Mouse (Mus musculus) spleen, adult 18-20 months (tissue): ENCODE data around the gene Lrrc36.

Source experiments
- DNase-seq, 2 experiments: peaks; one replicate each; pipeline ENCODE4 v3.0.0; 2022; ENCODE audit warnings: mixed read lengths in 2 of 2

Gene Lrrc36

DNA sequence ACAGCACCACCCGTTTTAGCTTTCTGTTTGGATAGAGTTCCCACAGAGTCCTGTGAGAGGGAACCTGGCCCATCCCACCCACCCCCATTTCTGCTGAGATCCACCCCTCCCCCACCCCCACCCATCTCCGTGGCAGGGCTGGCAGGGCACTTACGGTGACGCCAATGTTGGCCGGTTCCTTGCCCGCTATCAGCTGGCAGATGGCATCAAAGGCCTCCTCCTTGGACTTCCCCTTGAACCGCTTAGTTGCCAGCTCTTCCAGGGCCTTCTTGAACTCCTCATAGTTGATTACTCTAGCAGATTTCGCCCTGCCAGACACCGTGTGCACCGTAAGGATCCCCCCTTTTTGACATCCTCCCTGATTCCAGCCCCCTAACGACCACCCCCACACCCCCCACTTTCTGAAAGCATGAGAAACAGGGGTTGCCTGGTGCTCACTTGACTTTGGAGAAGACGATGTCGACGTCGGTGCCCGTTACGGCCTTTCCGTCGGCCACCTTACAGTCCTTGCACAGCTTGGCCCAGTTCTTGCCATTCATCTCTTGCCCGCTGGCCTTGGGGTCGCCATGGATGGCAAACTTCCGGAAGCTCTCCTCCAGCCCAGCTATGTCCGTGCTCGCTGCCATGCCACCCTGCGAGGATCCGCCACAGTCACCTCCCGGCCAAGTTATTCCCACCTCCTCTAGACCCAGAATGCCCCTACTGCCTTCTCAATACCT is 54.8 kb downstream of the Lrrc36 start:
- no peak for DNase-seq

DNA sequence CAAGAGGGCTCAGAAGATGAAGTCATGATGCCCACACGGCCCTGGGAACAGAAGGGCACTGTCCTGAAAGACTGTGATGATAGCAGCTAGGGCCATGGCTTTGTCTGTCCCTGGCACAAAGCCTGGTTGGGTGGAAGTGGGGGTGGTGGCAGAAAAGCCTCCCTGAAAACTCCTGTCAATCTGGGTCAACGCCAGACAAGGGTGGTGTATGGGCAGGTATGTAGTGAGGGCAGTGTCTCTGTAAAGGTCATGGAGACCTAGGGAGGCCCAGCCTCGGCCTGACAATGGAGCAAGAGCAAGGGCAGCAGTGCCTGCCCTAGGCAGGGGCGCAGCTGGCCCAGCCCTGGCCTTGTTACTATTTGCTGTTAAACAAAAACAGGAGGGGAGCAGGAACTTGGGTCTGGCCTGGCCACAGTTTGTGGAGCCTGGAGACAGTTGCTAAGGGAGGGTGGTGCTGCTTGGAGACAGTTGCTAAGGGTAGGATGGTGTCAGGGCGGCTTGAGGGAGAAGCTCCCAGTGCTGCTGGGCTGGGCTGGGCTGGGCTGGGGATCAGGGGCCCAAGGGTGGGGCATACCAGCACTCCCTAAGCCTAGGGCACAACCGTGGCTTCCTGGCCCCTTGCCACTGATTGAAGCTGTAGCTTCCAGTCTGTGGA is 55.8 kb downstream of the Lrrc36 start:
- DNase-seq: no peak

DNA sequence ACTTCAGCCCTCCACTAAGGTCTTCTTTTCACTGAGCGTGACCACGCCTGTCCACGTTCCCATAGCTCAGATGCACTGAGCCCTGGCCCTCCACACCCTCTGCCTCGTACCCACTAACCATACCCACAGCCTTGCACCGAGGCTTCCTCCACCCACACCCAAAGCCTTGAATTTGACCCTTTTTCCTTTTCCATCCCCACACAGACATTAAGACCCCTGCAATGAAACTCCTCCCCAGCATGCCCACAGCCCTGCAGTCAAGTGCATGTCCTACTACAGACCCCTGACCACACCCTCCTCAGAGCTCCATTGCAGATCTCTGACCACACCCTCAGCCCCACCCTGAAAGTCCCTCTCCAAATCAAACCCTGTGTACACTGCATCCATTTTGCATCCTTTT is 56.4 kb downstream of the Lrrc36 start:
- DNase-seq: no peak

DNA sequence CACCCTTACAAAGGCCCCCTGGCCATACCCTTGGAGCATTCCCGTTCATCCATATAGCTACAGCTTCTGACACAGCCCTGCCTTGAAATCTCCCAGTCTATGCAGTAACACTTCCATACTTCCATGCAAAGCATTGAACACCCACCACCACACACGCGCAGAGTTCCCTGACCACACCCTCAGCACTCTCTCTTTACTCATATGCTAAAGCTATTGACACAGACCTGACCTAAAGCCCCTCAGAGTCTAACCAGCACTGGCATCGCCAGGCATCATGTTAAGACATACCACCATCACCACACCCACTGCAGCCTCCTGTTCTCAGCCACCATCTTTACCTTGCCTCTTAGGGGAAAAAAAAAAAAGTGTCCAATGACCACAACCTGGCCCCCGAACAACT is 56.9 kb downstream of the Lrrc36 start:
- no peak for DNase-seq

DNA sequence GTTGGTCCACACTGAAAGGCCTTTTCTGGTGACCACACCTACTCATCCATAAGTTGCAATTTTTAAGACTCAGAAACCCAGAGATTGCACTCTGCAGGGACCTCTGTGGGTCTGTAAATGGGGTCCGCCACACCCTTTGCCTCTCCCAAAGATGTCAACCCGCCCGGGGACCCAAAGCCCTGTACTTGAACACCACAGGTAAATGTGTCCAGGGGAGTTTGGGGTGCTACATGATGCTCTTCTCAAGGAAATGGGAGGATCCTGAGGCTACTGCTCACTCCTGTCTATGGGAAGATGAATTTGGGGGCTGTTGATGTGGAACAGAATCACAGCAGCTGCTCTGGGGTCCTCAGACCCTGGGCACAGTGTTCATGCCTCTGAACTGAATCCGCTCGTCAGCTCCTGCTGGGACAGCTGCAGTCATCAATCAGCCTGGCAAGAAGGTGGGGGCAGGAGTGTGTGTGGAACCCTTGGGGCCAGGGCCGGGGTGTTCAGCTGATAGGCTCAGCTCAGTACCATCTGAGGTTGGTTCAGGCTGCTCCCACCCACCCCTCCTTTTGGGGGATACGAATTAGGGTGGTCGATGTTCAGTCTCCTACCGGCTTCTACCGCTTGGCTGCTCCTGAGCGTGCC is 57.4 kb downstream of the Lrrc36 start:
- DNase-seq: no peak

DNA sequence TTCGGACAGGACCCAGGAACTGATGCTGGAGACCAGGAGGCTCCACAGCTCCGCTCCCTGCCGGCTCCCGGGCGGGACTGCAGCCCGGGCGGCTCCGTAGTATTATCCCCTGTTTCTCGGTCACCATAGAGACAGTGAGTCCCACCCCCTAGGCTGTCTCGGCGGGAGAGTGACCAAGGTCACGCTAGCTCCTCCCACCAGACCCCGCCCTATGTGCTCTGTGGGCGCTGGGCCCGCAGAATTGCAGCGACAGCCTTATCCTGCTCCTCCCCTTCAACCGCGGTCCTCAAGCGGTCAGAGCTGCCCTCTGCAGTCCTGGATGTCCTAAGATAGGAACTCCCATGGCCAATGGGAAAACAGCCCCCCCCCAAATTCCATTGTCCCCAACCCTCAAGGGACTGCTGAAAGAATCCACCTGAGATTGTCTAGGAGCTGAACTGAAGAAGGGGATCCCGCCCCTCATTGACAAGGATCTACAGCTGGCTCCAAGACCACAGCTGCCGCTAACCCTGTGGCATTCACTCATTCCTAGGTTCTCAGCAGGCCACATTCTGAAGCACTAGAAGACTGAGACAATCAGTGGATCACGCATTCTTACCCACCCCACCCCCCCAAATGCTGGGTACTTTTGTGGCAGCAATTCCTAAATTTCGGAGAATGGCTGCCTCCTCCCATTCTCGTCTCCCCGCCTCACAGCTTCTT is 58.1 kb downstream of the Lrrc36 start, which contains the start of gene Tppp3:
Tppp3 (minus strand) TSS at position 213 of the 702 bp plus-strand sequence.
- peak; percentile 44 for DNase-seq

DNA sequence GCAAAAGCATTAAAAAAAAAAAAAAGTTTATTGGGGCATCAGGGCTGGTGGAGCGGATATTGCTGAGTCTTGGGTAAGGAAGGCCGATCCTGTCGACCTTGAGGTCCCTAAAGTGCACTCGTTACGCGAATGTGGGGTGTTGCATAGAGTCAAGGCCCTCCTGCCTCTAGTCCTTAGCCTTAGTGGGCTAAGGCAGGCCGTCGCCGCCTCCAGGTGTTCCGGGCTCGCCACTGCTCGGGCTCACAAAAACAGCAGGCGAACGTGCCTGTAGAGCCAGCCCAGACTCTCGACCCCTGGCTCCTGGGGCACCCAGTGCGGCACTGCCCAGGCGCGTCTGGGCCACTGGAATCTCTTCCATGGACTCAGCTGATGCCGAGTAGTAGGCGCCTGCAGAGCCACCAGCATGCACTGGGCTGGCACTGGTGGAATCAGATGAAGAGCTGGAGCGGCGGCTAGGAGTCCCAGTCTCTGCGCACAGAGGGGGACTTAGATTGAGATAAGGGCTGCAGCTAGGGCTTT is 59.1 kb downstream of the Lrrc36 start:
- no peak for DNase-seq

DNA sequence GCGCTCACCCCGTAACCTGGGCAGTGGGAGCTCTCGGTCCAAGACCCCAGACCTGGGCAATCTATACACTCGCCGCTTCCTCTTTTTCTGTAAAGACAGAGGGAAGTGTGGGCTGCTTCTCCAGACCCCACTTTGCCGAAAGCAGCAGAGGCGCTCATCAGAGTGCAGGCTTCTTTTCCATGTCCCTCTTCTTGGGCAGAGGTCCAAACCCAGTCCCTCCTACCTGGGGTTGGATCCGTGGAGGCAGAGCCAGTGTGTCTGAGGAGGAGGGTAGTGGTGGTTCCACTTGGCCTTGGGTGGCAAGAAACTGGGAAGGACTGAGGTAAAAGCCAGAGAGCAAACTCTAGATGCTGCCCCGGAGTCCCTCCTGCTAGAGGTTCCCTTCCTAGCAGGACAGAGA is 59.6 kb downstream of the Lrrc36 start:
- no peak for DNase-seq

DNA sequence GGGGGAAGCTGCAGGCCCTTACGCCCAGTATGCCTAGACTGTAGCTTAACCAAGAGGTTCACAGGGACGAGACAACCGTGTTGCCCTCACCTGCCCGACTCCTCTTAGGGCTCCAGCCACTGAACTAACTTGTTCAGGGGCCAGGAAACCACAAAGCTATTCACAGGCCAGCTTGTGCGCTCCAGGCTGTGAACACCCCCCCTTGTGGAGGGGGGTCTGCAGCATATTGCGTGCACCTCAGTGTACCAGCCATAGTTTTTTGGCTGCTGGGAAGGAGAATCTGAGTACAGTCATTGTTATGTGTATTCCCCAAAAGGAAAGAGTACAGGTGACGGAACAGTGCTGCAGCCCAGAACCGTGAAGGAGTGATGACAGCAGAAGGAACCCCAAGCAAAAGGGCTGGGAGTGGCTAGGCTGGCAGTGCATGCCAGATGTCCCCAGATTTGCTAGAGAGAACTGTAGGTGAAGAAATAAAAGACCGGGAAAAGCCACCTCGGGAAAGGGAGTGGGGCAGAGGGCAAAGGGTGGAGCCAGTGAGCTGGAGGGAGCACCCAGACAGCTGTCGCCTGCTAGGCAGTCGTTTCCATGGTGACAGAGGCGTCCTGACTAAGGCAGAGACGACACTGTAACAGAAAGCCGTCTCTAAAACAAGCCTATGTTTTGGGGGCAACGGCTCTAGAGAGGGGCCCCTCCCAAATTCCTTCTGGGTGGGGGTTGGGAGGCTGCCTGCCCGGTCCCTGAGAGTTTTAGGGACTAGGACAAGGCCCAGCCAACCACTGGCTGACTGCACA is 60.6 kb downstream of the Lrrc36 start:
- DNase-seq: no peak

DNA sequence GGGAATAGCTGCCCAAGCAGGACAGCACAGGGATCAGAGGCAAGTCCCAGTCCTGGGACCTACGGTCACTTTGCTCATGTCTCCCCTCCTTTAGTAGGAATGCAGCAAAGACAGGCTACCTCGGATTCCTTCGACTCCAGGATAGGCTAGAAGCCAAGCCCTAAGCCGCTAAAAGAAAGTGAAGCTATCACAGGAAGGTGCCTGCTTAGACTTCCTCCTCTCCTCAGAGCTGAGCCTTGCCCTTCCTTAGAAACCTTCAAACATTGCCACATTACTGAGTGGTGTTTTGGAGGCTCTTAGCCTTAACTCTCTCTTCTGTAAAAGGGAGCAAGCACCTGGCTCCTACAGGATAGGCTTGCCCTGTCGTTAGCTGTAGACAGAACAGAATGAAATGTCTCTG is 61.3 kb downstream of the Lrrc36 start:
- no peak for DNase-seq

DNA sequence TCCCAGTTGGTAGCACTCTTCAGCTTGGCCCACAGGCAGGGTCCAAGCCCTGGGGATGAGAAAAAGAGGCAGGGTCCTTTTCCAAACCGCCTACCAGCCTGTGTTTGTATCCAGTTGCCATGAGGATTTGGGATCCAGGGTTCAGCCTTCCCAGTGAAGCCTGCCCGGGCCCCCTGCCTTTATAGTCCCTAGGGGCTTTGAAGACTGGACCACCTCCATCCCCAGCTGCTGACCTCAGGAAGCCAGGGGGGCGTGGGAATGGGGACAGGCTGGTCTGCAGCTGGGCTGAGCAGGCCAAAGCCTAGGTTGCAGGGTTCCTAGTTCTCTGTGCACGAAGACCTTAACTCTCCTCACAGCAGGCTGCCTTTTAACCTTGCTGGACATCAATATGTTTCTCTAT is 61.9 kb downstream of the Lrrc36 start:
- no peak for DNase-seq

DNA sequence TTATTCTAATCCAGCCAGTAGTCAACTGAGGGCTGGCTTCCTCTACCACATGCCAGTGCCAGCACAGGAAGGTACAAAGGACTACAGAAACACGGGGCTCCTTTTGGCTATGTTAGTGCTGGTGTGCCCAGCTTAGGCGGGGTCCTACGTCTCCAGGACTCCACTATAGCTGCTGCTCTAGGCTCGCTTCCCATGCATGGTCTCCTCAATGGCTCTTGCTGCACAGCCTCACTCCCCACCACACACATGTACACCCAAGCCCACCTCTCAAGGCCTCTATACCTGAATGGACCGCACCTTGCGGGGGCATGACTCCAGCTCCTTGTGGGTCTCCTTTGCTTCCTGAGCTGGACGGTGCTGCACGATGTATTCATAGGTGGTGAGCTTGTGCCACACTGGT is 62.4 kb downstream of the Lrrc36 start:
- no peak for DNase-seq

DNA sequence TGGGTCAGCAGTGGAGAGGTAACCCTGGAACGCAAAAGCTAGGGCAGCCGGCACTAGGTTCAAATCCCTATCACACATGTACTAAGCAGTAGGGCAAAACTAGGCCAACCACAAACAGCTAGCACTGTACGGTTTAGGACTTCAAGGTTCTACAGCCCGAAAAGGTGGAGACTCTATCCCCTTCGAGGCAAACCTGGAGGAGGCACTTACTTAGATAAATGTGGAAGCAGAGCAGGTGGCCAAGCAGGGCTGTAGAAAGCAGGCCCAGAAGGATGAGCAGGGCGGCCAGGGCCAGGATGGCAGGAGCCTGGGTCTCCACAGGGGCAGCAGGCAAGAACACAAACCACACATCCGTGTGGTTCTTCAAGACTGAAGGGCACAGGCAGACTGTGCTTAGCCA is 62.8 kb downstream of the Lrrc36 start:
- DNase-seq: no peak

DNA sequence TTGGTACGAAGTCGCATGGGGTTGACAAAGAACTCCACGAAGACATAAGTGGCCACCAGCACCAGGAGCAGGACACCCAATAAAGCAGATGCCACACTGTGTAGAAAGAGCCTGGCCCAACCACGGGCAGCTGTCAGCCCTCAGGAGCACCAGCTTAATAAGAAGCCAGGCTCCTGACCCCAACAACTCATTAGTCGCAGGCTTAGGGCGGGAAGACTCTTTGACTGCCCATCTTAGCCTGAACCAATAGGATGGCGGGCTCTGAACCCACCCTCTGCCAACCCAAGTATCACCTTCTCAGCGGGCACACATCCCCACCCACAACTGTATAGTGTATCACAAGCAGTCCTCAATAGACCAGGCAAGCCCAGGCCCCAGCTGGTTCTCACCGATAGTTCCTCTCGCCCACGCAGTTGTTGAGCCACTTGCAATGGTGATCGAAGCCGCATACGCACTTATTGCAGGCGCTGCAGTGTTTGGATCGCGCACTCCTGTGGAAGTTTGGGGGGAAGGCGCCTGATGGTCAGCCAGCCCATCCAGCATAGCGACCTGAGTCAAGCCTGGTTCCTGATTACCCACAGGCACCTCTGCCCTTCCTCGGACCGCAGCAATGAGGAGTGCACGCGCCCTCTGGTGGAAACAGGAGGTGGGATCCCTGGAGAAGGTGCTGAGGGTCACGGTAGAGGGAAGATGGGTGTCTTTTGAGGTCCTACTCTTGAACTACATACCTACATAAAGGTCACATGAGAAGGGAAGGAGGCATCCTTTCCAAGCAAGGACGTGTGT is 63.5 kb downstream of the Lrrc36 start:
- DNase-seq: peak in 1 of 2 experiments; percentile 35

DNA sequence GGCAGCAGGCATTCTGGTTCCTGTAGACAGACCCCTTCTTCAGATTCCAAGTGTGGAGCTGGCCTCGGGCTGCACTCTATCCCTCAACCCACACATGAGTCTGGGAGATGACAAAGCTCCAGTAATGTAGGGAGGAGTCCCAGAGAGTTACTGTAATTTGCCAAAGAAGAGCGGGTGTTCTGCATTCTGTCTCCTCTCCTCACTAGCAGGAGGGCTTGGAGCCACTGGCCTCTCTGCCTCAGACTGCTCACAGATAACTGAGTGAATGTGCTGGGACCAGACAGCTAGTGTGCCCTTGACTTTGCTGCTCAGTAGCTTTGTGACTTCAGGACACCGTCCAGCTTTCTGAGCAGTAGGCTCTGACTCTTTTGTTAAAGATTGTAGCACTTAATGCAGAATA is 64.4 kb downstream of the Lrrc36 start:
- DNase-seq: no peak

DNA sequence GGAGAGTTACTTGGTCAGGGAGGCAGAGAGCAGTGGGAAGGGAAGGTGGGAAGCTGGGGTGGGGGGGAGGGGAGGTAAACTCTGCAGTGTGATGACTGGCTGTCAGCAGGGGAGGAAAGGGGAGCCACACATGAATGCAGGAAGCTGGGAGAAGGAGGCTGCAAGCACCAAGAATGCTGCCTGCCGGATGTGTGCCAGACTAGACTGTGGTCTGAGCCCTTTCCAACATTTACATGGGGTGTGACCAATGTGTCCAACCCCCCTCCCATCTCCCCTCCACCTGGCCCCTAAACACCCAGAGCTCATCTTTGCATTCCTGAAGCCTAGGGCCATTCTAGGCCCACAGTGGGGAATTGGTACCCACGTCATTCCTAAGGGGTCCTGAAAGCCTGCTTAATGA is 67.6 kb downstream of the Lrrc36 start:
- no peak for DNase-seq

DNA sequence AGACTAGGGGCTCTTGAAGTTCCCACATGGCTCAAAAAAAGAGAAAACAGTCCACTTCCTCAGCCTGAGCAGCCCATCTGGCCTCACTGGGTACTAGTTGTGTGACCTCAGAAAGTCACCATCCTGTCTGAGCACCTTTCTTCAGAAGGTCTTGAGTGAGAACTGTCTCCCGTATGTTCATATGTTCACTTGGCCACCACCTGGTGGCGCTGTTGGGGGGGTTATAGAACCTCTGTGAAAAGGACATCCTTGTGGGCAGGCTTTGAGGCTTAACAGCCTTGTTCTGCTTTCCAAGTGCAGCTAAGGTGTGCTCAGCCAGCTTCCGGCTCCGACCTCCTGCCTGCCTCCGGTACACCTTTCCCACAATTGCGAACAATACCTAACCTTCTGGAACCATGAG is 68.1 kb downstream of the Lrrc36 start:
- peak in 1 of 2 experiments; percentile 26 for DNase-seq

DNA sequence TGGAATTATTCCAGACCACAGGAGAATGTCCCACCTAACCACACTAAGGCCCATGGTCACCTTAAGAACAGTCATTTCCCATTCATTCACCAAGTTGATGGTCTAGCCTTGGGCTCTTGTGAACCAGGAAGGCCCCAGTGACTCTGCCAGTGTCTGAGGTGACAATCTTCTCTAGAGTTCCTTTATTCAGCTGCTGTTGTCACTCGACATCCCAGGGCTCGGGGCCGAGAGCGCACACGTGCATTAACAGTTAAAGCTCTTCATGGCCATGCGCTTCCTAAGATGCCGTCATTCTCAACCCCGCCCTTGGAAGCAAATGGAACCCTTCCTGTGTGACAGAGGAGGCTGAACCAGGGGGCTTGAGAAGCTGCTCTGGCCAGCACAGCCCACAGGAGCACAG is 68.8 kb downstream of the Lrrc36 start:
- no peak for DNase-seq

DNA sequence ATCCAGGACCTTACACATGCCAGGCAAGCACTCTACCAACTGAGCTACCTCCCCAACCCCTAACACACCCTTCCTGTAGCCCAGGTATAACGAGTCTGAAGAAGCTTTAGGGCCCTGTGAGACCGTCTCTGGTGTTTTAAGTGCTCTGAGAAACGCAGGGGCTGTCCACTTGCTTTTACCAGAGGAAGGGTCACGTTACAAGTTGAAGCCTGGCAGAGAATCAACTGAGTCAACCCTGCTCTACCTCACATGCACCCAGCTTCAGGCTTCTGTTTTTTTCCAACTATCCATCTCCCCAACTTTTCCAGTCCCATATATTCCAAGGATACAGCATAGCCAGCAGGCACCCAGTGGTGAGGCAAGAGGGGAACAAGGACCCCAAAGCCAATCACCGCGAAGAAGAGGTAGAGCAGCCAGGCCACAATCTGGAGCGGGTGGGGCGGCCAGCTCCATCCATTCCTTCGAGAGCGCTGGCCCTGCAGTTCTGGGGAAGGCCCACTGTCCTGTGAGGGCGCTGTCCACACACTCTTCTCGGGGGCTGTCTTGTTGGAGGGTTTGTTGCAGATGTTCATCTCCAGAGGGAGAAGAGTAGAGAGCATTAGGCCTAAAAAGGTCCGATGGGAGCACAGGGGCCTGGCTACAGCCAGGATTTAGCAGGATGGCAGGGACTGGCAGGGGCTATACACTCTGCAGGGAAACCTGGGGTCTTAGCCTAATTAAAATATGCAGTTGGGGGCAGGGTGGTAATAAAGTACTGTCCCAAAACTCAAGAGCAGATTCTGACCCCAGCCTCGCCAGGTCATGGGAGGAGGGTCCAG is 70.0 kb downstream of the Lrrc36 start:
- no peak for DNase-seq

DNA sequence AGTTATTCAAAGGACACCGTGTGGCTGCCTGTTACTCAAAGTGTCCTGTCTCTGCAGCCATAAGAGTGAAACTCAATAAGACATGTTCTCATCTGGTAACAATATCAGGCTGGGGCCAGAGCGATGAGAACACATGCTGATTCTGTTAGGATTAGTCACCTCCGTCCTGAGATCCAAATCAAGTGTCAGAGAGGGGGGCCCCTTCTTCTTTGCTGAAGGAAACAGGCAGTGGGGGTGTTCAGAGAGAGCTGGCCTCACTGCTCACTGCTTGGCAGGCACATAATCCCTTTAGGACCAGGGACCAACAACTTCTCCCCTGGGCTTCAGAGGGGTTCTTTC is 70.6 kb downstream of the Lrrc36 start:
- DNase-seq: no peak

DNA sequence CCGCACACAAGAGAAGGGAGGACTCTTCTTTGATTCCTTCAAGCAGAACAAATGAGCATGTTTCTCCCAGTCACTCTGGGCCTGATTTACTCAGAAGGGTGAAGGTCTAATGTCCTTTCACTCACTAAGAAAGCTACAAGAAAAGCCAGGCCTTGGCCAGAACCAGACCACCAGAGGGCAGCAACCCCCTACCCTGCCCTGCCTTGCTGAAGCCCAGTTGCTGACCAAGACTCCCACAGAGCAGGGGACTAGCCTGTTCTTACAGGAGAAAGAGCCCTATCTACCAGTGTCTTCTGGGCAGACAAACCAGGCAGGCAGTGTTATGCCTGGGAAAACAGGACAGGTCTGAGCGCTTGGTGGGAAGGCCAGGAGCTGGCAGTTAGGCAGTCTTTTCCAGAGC is 71.0 kb downstream of the Lrrc36 start:
- DNase-seq: peak in 1 of 2 experiments; percentile 34
